8 mouse cellular contexts compared by ENCODE assay signal in the genomic region with DNA sequence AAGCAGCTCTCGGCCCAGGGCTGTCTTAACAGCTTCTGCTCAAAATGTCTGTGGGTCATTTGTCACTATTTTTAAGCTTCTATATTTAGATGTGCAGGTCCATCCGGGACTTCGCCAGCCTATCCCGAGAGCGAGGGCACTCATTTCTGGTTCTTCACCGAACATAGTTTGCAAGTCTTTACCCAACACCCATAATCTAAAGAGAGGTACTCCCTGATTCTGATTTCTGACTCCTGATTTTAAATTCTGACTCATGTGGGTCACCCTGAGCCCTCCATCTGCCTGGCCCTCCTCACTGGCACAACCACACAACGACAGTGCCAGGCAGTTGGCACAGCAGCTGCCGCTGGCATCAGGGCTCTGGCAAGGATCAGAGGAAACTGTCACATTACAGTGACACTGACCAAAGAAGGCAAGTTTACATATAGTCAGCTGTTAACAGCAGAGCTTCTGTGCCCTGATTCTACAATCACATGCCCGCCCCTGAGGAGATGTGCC.
DNase-seq lines count a peak whose midpoint lies in the region; ATAC-seq lines count a peak whose summit lies in the region.

No protein-coding gene starts in this region.

- no peaks in the 10 kb centered on the region for H3K27me3 ChIP-seq in neural tube, embryonic 13.5 days
- H3K27me3 ChIP-seq in heart, embryonic 11.5 days (ENCODE audit: control insufficient read depth, insufficient read depth, low read length): no peaks in the 10 kb centered on the region

- no peak overlapping the region for H3K4me3 ChIP-seq in neural tube, embryonic 13.5 days
- no peak overlapping the region for H3K4me3 ChIP-seq in heart, embryonic 11.5 days (ENCODE audit: low read depth, low read length)

- 0 out of 2 replicates have a peak overlapping the region, but pooled peaks have one; percentile 18 for H3K27ac ChIP-seq in neural tube, embryonic 13.5 days (replicated peaks)
- peak overlapping the region; percentile 48 for H3K27ac ChIP-seq in heart, embryonic 11.5 days (ENCODE audit: low read depth, low read length)

- peaks cover 4% of the 10 kb centered on the region; the same call in 1 of the 2 replicates for H3K4me1 ChIP-seq in neural tube, embryonic 13.5 days (replicated peaks)
- H3K4me1 ChIP-seq in heart, embryonic 11.5 days (ENCODE audit: control insufficient read depth, insufficient read depth, low read length): peaks cover 17% of the 10 kb centered on the region

- H3K4me2 ChIP-seq in neural tube, embryonic 13.5 days: no peak overlapping the region
- peak overlapping the region; percentile 33 for H3K4me2 ChIP-seq in heart, embryonic 11.5 days

- H3K9me3 ChIP-seq in neural tube, embryonic 13.5 days: no peaks in the 10 kb centered on the region
- no peaks in the 10 kb centered on the region for H3K9me3 ChIP-seq in heart, embryonic 11.5 days (replicated peaks; ENCODE audit: control insufficient read depth, low read length)

- H3K36me3 ChIP-seq in neural tube, embryonic 13.5 days: no peaks in the 10 kb centered on the region
- H3K36me3 ChIP-seq in heart, embryonic 11.5 days (ENCODE audit: control insufficient read depth, insufficient read depth, low read length): 0 out of 2 replicates have a peak, but pooled peaks cover 2% of the 10 kb centered on the region

- WGBS in neural tube, embryonic 13.5 days: 87% methylated on average over 9 of the region's 9 CpGs
- 52% methylated on average over 9 of the region's 9 CpGs for WGBS in heart, embryonic 11.5 days (ENCODE audit: insufficient replicate concordance)

- ATAC-seq in neural tube, embryonic 13.5 days (ENCODE audit: low read depth): peak; percentile 61; the same call in 1 of the 2 replicates
- no peak for ATAC-seq in heart, embryonic 11.5 days (replicated peaks; ENCODE audit: insufficient number of reproducible peaks, low FRiP score, low TSS enrichment)

- H3K9ac ChIP-seq in neural tube, embryonic 13.5 days: no peak overlapping the region
- H3K9ac ChIP-seq in heart, embryonic 11.5 days (ENCODE audit: low read depth, low read length): no peak overlapping the region

- DNase-seq in neural tube, embryonic 10.5 days (ENCODE audit: extremely low spot score, low spot score): no peak
- DNase-seq in cerebellum, postnatal 10 days: peak; percentile 94 to 95
- peak; percentile 51 to 53 for DNase-seq in left cerebral cortex, postnatal 10 days (ENCODE audit: extremely low spot score in 1 of 2, low spot score in 2 of 2)
- no peak for DNase-seq in natural killer cell, adult 2 months (ENCODE audit: low spot score in 2 of 2)
- DNase-seq in embryo, embryonic 9.5 days (ENCODE audit: extremely low spot score): no peak
- DNase-seq in ovary, postnatal 10 days (ENCODE audit: low spot score): no peak

- intact Hi-C loops in left cerebral cortex, postnatal 10 days (cut with DNase I): loop anchor here (5.0 kb wide), 1 partner anchor 37 kb away; no protein-coding TSS in a partner anchor

Comparison
In these comparisons a context has a peak if more than half of its experiments do, and no peak if none do; other contexts are left out.
1. DNase-seq: peak in cerebellum, postnatal 10 days (2 of 2) and left cerebral cortex, postnatal 10 days (2 of 2); none in neural tube, embryonic 10.5 days (single experiment), natural killer cell, adult 2 months (0 of 2), embryo, embryonic 9.5 days (single experiment) and ovary, postnatal 10 days (single experiment).